Mouse (Mus musculus) monocyte, adult 2 months (primary cell): ENCODE results near the gene St6galnac4.

ENCODE experiments used
- DNase-seq, 2 experiments: peaks; one replicate each; pipeline ENCODE4 v3.0.0; 2022; ENCODE audit warnings: low spot score in 2 of 2, low read depth in 1 of 2

The St6galnac4 gene

DNA sequence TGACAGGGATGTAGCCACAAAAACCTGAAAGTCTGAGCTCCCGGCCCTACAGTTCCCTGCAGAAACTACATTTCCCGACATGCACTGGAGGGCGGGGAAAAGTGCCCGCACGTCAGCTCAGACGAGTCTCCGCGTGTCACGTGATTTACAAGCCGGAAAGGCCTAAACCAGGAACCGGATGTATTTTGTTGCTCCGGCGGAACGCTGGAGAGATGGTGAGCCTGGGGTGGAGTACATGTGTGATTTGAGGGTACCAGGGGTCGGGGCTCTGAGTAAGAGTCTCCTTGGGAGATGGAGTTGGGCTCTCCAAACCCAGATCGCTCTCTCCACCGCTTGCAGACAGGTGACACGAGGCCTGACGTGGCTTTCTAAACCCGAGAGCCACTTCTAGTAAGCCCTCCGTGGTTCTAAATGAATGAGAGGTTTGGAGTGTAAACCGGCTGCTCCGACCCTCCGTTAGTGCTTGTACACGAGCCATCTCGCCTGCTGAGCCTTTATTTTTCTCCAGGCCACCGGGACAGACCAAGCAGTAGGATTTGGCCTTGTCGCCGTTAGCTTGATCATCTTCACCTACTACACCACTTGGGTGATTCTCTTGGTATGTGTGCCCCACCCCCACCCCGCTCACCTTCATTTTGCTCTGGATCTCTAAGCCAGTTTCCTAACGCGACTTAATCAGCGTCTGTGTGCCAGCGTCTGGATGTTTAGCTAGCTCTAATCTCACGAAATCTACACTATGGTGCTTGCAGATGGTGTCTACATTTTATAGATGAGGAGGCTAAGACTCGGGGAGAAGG is 16.0 kb upstream of the St6galnac4 start, which contains the start of gene Dpm2:
TSS of gene Dpm2 (plus strand) at position 161 of the 797 bp plus-strand sequence.
- DNase-seq, result peak; percentile 75 to 80

DNA sequence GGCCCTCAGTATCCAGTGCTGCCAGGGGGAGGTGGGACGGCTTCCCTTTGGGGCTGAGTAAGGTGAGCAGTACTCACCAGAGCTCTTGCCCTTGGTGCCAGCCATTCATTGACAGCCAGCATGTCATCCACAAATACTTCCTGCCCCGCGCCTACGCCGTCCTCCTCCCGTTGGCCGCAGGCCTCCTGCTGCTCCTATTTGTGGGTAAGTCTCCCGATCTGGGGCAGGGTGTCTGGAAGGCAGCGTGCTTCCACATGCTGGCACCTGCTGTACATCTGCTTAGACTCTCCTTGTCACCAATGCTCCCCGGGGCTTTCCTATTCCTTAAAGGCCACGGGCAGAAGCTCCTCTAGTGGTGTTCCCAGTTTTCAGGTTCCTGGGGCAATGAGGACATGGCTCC is 14.7 kb upstream of the St6galnac4 start:
- no peak for DNase-seq

DNA sequence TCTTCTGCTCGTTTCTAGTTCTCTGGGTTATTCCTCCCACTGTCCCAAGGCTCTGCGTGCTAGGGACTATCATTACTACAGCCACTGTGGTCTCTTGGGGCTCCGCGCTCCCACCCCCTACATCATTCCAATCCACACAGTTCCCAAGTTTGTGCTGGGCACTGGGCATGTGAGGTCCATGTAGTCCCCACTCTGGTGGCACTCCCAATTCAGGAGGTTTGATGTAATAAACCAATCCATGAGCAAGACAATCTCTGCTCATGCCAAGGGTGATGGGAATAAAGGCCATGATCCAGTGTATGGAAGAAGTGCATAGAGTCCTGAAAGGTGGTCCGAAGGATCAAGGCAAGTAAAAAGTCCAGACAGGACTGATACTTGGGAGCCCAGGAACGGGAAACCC is 12.4 kb upstream of the St6galnac4 start, which contains the start of gene Pip5kl1:
TSS of gene Pip5kl1 (plus strand) at position 301 of the 400 bp plus-strand sequence.
- no peak for DNase-seq

DNA sequence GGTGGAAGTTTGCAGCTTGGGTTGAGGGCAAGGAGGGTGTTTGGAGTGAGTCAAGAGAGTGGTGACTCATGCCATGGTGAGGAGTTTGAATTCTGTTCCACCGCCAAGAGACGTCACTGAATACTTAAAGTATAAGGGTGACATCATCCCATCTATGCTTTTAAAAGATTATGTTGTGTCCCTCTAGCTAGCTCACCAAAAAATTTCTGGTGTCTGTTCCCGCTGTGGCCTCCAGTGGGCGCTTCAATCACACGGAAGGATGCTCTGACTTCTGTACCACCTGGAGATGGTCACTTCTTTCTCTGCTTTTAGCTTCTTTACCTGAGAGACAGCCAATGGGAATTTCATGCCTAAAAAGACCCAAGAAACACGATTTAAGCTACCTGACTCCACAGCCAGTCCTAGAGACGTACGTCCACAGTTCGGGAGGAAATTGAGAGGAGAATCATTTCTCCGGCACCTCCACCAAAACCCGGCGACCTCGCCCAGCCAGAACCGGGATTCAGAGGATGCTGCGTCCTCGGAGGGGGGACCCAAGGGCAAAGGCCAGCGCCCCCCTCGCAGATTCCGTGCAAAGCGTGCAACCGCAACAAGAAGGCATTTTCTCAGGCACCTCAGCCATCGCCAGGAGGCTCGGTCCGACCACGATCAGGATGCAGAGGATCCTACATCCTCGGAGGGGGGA is 11.9 kb upstream of the St6galnac4 start:
- DNase-seq, result peak in 1 of 2 experiments; percentile 24

DNA sequence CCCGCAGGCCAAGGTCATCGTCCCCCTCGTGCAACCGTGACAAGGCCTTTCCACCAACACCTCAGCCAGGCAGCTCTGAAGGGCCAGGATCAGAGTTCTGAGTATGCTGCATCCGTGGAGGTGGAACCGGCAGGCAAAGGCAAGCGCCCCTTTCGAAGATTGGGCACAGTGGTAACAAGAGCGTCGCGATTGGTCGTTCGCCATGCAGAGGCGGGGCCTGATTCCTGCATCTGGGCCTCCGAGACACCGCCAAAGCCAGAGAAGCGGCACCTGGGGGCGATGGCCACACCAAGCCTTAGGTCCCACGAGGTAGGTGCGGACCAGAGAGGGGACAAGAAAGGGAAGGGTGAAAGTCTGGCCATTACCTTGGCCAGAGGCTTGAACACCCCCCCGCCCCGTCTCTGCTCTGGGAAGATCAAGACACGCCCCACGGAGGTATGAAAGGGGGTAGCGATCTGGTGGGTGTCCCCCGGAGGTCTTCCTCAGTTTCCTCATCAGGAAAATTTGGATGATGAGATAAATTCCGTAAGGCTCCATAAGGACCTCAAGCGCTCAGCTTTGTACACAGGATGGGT is 11.2 kb upstream of the St6galnac4 start, which contains the start of gene 9430097D07Rik:
TSS of gene 9430097D07Rik (minus strand) at position 99 of the 575 bp plus-strand sequence.
- no peak for DNase-seq

DNA sequence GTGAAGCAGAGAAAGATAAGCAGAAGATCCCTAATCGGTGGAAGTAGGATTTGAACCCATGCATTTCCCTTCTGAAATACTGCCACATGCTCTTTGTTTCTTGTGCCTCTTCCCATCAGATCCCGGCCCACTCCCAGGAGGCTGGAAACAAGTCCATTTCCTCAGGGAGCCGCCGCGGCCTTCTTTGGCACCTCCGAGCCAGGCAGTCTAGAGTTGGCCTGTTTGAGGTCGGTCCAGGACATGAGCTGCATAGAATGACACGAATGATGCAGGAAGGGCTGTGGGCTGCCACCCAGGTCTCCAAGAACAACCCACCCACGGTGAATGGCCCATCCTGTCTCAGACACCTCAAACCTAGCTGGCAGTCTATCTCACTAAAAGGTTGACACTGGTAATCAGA is 10.4 kb upstream of the St6galnac4 start:
- no peak for DNase-seq

DNA sequence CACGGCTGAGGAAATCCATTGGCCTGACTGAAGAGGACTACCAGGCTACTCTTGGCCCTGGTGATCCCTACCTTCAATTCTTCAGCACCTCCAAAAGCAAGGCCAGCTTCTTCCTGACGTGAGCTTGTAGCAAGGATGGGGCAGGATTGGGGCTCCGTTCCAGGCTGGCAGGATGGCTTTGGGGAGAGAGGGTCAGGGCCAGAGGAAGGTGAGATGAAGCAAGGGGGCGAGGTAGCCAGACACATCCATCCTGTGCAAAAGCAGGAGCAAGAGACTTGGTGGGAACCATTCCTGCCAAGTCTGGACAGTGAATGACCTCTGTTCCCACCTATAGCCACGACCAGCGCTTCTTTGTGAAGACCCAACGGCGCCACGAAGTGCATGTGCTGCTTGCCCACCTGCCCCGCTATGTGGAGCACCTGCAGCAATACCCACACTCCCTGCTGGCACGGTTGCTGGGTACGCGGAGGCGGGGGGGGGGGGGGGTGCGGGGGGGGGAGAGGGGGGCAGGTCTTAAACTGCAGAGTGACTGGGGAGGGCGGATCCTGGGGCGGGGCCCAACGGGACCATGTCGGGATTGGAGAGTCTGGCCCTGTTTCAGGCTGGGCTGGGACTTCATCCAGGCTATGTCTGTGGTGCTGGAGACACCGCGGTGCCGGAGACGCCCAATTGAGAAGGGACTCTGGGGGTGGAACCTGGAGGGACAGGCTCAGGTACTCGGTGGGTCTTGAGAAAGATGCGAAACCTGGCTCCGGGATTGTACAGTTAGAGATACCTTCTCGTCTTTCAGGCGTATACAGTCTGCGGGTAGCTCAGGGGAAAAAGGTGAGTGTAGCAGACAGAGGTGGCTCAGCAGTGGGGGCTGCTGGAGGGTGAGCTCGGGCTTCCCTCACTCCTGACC is 8.5 kb upstream of the St6galnac4 start:
- DNase-seq, result no peak

DNA sequence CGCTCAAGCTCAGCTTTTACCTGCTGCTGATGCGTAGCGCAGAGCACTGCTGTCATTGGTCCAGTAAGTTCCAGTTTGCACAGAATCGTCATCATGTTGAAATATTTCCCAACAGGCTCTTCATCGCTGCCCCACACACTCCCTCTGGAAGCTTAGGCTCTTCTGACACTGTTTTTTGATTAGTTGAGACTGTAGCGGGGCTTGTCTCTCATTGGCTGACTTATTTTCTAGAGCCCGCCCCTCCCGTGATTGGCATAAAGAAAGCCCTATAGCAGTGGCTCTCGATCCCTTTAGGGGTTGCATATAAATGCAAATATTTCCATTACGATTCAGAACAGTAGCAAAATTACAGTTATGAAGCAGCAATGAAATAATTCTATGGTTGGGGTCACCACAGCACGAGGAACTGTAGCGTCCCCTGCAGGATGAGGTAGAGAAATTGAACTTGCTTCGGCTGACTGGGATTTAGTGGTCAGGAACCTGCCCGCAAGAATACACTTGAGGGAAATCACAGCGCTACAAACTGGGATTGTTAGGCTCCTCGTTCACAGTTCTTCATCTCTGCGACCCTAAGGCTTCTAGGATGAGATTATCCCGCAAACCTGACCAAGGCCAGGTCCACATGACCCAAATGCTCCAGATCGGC is 5.3 kb upstream of the St6galnac4 start:
- no peak for DNase-seq

DNA sequence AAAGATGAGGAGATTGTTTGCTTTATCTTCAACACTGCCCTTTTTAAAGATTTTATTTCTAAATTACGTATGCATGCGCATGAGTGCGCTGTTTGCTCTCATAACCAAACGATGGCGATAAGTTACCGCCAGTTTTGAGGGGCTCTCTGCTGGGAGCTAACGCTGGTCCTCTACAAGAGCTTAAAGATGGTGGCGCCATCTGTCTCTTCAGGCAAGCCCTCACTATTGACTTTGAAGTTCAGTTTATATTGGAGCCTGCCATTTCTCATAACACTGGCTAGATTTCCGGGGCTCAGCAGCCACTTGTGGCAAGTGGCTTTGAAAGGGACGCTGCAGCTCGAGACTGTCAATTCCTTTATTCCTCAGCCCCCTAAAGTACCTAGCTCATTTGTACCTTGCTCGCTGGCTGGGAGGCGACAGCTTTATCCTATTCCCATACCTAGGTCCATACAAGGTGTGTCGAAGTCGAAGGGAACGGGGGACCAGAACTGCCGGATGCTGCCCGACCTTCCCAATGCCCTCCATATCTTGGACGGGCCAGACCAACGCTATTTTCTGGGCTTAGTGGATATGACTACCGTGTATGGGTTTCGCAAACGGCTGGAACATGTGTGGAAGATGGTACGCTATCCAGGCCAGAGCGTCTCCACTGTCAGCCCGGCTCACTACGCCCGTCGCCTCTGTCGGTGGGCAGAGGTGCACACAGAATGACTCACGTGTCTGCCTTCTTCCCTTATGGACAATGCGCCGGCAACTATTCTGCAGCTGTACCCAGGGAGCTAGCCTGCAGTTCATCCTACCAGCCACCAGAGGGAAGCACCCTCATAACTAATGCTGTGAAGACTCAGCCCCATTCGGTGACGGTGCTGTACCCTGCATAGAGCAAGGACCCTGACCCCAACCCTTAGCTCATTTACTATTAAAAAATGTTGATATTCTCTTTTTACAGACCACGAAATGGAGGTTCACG is 3.8 kb upstream of the St6galnac4 start:
- DNase-seq, result peak in 1 of 2 experiments; percentile 68

DNA sequence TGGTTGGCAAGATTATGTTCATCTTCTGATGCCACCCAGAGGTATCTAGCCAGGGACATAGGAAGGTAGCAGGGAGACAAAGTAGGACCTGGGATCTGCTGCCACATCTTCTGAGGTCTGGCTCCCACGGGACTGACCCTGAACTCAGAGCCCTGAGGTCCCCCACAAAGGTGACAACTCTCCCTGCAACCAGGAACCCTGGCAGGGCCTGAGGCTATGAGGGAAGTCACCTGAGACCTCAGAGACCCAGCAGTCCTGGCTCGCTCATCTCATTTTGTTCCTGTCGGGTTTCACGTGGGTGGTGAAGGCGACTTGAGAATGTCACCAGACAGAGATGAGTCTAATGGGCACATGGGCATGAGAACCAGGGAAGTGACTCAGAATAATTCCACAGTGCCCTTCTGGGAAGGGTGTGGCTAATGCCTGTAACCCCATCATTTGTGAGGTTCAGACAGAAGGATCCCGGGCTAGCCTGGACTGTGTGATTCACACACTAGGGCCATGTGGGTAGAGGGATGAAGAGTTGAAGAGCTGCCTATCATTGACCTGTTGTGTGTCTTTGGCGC is 1.7 kb upstream of the St6galnac4 start:
- DNase-seq, result no peak

DNA sequence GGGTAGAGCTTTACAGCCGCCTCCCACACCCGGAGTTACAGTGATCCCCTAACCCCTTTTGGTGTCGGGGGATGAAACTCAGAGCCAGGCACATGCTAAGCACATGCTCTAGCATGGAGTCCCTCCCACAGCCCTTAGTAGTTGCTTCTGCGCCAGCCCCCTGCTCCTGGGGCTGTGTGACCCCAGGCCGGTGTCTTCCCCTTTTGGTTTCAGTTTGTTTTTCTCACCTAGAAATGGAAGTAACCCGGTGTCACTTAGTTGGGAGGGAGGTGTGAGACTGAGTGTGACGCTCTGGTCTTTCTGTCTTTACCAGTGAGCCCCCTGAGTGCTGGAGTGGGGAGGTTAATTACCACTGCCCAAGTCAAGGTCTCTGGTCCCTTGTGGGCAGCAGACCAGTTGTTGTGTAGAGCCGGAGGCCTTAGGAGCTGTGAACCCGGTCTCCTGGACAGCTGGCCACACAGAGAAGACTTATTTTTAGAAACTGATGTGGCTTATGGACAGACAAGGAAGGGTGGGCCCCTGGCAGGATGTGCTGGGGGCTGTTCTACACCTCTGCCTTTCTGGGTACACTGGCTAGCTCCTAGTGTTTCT is 931 bp downstream of the St6galnac4 start:
- peak in 1 of 2 experiments; percentile 48 for DNase-seq

DNA sequence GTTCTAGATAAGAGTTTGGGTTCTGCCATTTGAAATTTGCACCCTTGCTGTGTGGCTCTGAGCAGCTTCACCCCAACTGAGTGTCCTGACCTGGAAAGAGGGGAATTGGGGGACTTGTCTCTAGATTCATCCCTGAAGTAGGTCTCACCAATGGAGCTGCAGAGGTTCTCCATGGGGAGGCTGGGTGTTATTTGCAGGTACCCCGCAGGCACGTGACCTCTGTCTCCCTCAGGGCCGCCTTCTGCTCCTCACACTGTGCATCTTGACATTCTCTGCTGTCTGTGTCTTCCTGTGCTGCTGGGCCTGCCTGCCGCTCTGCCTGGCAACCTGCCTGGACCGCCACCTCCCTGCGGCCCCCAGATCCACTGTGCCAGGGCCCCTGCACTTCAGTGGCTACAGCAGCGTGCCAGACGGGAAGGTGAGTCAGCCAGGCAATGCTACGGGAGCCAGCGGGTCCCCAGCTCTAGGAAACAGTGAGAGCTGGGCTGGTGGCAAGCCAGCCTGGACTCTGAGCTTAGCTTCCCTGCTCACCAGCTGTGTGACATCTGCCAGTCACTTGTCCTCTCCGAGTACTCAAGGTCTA is 2.4 kb downstream of the St6galnac4 start:
- DNase-seq, result no peak

DNA sequence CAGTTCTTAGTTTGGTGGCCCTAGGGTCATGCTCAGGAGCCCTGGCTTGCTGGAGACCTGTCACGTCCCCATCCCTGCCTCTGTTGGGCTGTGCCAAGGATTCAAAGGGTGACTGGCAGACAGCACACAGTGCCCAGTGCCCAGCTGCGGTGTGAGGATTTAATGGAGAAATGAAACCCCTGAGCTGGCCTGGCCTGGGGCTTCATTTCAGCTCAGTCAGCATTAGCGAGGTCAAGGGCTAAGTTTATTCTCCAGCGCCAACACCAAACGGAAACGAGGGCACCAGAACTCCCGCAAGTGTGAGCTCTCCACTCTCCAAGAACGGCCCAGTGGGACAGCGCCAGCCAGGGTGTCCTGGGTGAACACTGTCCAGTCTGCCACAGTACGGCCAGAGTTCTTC is 3.3 kb downstream of the St6galnac4 start:
- DNase-seq, result no peak

DNA sequence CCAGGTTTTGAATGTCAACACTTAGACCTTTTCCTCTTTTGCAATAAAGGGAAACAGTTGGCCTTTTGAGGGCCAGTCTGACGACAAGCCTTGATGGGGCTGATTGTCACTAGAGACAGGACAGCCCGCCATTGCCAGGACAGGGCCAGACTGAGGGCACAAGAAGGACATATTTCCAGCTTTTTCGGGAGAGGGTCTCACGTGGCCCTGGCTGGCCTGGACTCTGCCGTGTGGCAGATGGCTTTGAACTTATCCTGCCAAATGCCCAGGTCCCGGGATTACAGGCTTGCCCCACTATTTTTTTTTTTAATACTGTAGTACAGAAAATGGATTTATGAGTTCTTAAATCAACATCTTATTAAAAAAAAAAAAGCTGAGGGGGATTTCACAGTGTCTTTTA is 4.4 kb downstream of the St6galnac4 start:
- no peak for DNase-seq

DNA sequence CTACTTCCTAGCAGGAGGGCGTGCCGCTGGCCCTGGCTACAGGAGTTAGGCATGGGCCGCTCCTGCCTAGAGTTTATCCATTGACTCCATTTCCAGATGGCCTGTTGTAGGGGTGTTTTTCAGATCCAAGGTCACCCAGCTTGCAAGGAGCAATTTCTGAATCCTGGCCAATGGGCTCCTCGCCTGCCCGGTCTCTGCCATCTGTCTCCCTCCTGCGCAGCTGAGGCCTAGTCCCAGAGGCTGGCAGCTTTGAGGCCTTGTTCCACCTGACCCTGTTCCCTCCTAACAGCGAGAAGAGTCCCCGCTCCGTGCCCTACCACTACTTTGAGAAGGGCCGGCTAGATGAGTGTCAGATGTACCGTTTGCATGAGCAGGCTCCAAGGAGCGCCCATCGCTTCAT is 9.8 kb downstream of the St6galnac4 start:
- DNase-seq, result no peak

DNA sequence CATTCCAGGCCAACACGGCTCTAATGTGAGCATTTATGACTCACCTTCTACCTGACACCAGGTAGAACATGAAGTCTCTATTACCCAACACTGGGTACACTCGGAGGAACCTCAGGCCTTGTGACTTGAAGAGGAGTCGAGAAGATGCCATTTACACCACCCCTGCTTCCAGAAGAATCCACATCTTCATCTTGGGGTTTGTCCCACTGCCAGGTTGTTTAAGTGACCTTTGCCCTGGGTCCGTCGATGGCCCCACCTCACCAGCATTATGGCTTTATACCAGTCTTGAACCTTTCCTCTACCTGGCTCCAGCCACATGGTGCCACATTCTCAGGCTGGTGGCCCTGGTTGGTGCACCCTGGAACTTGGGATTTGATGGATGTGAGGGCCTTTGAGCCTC is 10.4 kb downstream of the St6galnac4 start:
- no peak for DNase-seq

DNA sequence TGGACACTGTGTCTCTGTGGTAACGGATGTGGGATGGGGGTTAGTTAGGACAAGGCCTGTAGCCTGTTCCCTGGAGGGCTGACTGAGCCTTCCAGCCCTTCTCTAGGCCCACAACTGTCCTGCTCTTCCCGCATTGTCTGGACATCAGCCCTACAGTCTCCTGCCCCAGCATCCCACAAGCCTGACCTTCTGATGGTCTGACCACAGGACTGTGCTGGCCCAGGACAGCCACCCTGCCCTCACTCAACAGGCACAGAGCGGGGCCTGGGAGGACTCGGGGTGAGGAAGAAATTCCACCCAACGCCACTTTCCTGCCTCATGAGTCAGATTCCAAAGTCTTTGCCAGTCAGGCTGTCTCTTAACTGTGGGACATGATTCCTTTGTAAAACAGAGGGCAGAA is 10.8 kb downstream of the St6galnac4 start:
- no peak for DNase-seq

DNA sequence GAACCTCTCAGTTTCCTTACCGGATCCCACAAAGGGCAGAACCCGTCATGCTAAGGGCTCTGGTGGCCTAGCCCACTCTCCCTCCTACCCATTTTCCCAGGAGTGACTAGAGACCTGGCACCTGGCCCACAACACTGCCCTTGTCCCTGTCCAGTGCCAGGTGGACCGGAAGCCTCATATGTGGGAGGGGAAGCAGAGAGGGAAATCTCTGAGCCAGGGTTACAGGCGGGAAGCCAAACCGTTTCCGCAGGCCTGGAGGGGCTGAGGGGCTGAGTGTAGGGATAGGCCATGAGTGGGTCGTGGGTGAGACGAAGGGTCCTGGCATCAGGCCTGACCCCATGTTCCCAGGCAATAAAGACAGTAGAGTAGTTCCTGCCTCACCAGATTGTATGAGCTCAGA is 11.6 kb downstream of the St6galnac4 start:
- no peak for DNase-seq
